Mouse (Mus musculus) kidney, adult 2 months (tissue): ENCODE data around the gene Grk5.

Experiments used
- CTCF ChIP-seq: fragments of 200-500 bp; conservative IDR thresholded peaks from 2 replicates; pipeline ENCODE4 v1.5.1; 2011; ENCODE audit warnings: low read depth, mild to moderate bottlenecking, control low read depth, low read length, moderate library complexity, mixed read lengths; ENCODE audit not compliant: insufficient read depth, insufficient read length
- POLR2A ChIP-seq: fragments of 200-500 bp; IDR thresholded peaks from one replicate; pipeline ENCODE4 v1.6.1; 2011; ENCODE audit warnings: low read depth, low read length, control low read depth

DNA sequence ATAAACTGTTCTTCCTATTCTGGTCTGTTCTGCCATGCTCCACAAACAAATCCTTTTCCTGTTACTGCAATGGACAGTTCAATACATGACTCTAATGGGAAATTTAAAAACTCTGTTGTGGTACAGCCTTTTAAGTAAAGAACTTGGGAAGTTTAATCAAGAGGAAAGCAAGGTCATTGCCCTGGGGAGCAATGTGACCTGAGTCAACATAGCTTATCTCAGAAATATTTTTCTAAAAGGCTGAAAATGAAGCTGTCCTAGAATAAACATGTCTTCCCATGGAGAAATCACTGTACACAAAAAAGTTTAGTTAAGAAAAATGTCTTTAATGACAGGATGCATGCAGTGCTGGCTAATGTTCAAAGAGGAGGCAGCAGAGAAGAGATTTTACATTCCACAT, 249.1 kb downstream of the Grk5 start:
- TF ChIP-seq CTCF (no peak), POLR2A (no peak)
